Mouse (Mus musculus): Measurements from ENCODE around the gene Olfr49.

Olfr49 gene

GRCm38 (mm10) chr14:54260196-54260595 lies 24.5 kb downstream of the Olfr49 start:
- peak in 1 of 2 experiments; percentile 17 for DNase-seq

- no peak for DNase-seq
Measured at GRCm38 (mm10) chr14:54259722-54260085, 25.0 kb downstream of the Olfr49 start.

- peak; percentile 99 for DNase-seq
Measured at GRCm38 (mm10) chr14:54259003-54259721, 25.6 kb downstream of the Olfr49 start.

GRCm38 (mm10) chr14:54258131-54258670 lies 26.5 kb downstream of the Olfr49 start:
- no peak for DNase-seq

GRCm38 (mm10) chr14:54254670-54255202 lies 30.0 kb downstream of the Olfr49 start:
- no peak for DNase-seq

GRCm38 (mm10) chr14:54253741-54254291 lies 30.9 kb downstream of the Olfr49 start, which contains the start of the genes Dad1 and Abhd4:
Dad1 (minus strand) TSS chr14:54254104.
Abhd4 (plus strand) TSS chr14:54254188.
- DNase-seq, result peak; percentile 98 to 99

GRCm38 (mm10) chr14:54250122-54250521 lies 34.6 kb downstream of the Olfr49 start:
- DNase-seq, result peak in 1 of 2 experiments; percentile 11

- DNase-seq, result peak; percentile 53 to 74
Measured at GRCm38 (mm10) chr14:54249326-54249725, 35.4 kb downstream of the Olfr49 start.

- no peak for DNase-seq
Measured at GRCm38 (mm10) chr14:54246232-54246631, 38.5 kb downstream of the Olfr49 start.

GRCm38 (mm10) chr14:54244183-54244582 lies 40.6 kb downstream of the Olfr49 start:
- no peak for DNase-seq

GRCm38 (mm10) chr14:54240542-54240941 lies 44.2 kb downstream of the Olfr49 start:
- no peak for DNase-seq

GRCm38 (mm10) chr14:54239002-54239736 lies 45.6 kb downstream of the Olfr49 start:
- DNase-seq, result peak; percentile 94

GRCm38 (mm10) chr14:54236881-54237280 lies 47.9 kb downstream of the Olfr49 start:
- no peak for DNase-seq

- DNase-seq, result no peak
Measured at GRCm38 (mm10) chr14:54235825-54236540, 48.8 kb downstream of the Olfr49 start.

GRCm38 (mm10) chr14:54234231-54235040 lies 50.3 kb downstream of the Olfr49 start:
- DNase-seq, result peak in 1 of 2 experiments; percentile 11

GRCm38 (mm10) chr14:54233559-54234143 lies 51.1 kb downstream of the Olfr49 start:
- peak; percentile 43 to 52 for DNase-seq

- DNase-seq, result peak; percentile 60 to 76
Measured at GRCm38 (mm10) chr14:54232811-54233558, 51.8 kb downstream of the Olfr49 start.

GRCm38 (mm10) chr14:54232143-54232542 lies 52.6 kb downstream of the Olfr49 start:
- DNase-seq, result no peak

GRCm38 (mm10) chr14:54231176-54231956 lies 53.4 kb downstream of the Olfr49 start:
- no peak for DNase-seq

Measured in kidney, postnatal 4 days (tissue).